Comparison of ENCODE assay signal across 7 mouse cellular contexts in genomic region chr2:170218230-170219044, GRCm38 (mm10).
A peak's percentile ranks its signal among the peaks of the same experiment; 100 is the strongest.
DNase-seq lines count a peak whose midpoint lies in the region; ATAC-seq and TF ChIP-seq lines count a peak whose summit lies in the region.

No protein-coding gene starts in this region.

- DNase-seq in MEL-GATA-1-ER (ENCODE audit: extremely low read depth, low read depth) = peak; percentile 32
- peak; percentile 47 to 53 for DNase-seq in frontal cortex, postnatal 14 days (ENCODE audit: low spot score in 2 of 2)
- peak; percentile 80 for DNase-seq in hindbrain, embryonic 11.5 days (ENCODE audit: low spot score)
- DNase-seq in layer of hippocampus, postnatal 14 days (ENCODE audit: low spot score in 2 of 2) = peak; percentile 68 to 69
- peak; percentile 79 for DNase-seq in lung, postnatal 14 days
- DNase-seq in right cerebral cortex, adult 18-20 months = peak; percentile 24

- no peaks in the 10 kb centered on the region for H3K27me3 ChIP-seq in hindbrain, embryonic 11.5 days (ENCODE audit: control insufficient read depth, insufficient read depth, low read length)

- H3K4me2 ChIP-seq in hindbrain, embryonic 11.5 days (replicated peaks; ENCODE audit: low read depth, low read length) = peak overlapping the region; percentile 57

- peaks cover 44% of the 10 kb centered on the region for H3K4me1 ChIP-seq in bone marrow macrophage, adult 2 months (ENCODE audit: control insufficient read depth, insufficient read depth, low read length)
- H3K4me1 ChIP-seq in hindbrain, embryonic 11.5 days (replicated peaks; ENCODE audit: control insufficient read depth, insufficient read depth, low read length) = peaks cover 6% of the 10 kb centered on the region; the same call in 1 of the 2 replicates

- ATAC-seq in hindbrain, embryonic 11.5 days (ENCODE audit: low FRiP score) = peak; percentile 88

- H3K9me3 ChIP-seq in hindbrain, embryonic 11.5 days (ENCODE audit: control insufficient read depth, low read length) = 0 out of 2 replicates have a peak, but pooled peaks cover 2% of the 10 kb centered on the region

- peak overlapping the region; percentile 45 for H3K4me3 ChIP-seq in bone marrow macrophage, adult 2 months (ENCODE audit: insufficient read depth, low read length)
- peak overlapping the region; percentile 27 for H3K4me3 ChIP-seq in hindbrain, embryonic 11.5 days (ENCODE audit: low read depth, low read length)

- H3K27ac ChIP-seq in bone marrow macrophage, adult 2 months (ENCODE audit: insufficient read depth, low read depth, low read length) = peak overlapping the region; percentile 70
- H3K27ac ChIP-seq in hindbrain, embryonic 11.5 days (ENCODE audit: low read depth, low read length) = peak overlapping the region; percentile 93

- H3K36me3 ChIP-seq in hindbrain, embryonic 11.5 days (ENCODE audit: control insufficient read depth, insufficient read depth, low read length) = no peaks in the 10 kb centered on the region

- WGBS in hindbrain, embryonic 11.5 days = 11% methylated on average over 22 of the region's 22 CpGs

- TF ChIP-seq CTCF in bone marrow macrophage, adult 2 months (IDR thresholded peaks at IDR 0.05; ENCODE audit: low read depth, low read length) = peak; percentile 37; the same call in 1 of the 2 replicates

- no peak for TF ChIP-seq POLR2A in bone marrow macrophage, adult 2 months (IDR thresholded peaks at IDR 0.05; ENCODE audit: borderline replicate concordance, low read depth, low read length)

- peak overlapping the region; percentile 65 for H3K9ac ChIP-seq in hindbrain, embryonic 11.5 days (ENCODE audit: low read depth, low read length)

Comparison
In these comparisons a context has a peak if more than half of its experiments do, and no peak if none do; other contexts are left out.
1. Peak in every context shown above with its lines: DNase-seq, ATAC-seq, H3K4me3 ChIP-seq and H3K27ac ChIP-seq.
2. DNase-seq: peak in every context shown above with its lines; median percentile 80 in hindbrain, embryonic 11.5 days; 79 in lung, postnatal 14 days; 68 in layer of hippocampus, postnatal 14 days; 50 in frontal cortex, postnatal 14 days; 32 in MEL-GATA-1-ER; 24 in right cerebral cortex, adult 18-20 months.